Mouse (Mus musculus): Measurements from ENCODE around the gene Camk2d.

- TF ChIP-seq EP300 (IDR thresholded peaks at IDR 0.05; ENCODE audit: low read depth), result no peak
- no peak for TF ChIP-seq CTCF (IDR thresholded peaks at IDR 0.05; ENCODE audit: low read depth)
Measured at GRCm38 (mm10) chr3:126690627-126691505, 94.8 kb downstream of the Camk2d start.

All from liver, postnatal 0 days (tissue).